Mouse (Mus musculus) lung, adult 2 months (tissue): ENCODE data around the gene Asphd2.

Source experiments
- CTCF ChIP-seq: fragments of 200-500 bp; IDR thresholded peaks from 2 replicates; pipeline ENCODE4 v1.5.1; 2011; ENCODE audit warnings: mild to moderate bottlenecking, low read length, control low read depth; ENCODE audit not compliant: insufficient read depth
- POLR2A ChIP-seq: fragments of 200-500 bp; IDR thresholded peaks from 2 replicates; pipeline ENCODE4 v1.6.1; 2011; ENCODE audit warnings: low read depth, mild to moderate bottlenecking, control low read depth, low read length, borderline replicate concordance; ENCODE audit errors: extremely low read depth

GRCm38 (mm10) chr5:112349169-112349568 lies 45.5 kb downstream of the Asphd2 start:
- TF ChIP-seq POLR2A, result no peak
- no peak for TF ChIP-seq CTCF
